Mouse (Mus musculus) urinary bladder, postnatal 25 days (tissue): ENCODE measurements around the gene Vhl.
"Not testable (repeated sequence)": the region's sequence is repeated elsewhere in the genome, so short reads cannot be mapped to it uniquely, and the experiment has no call there.

Experiments
- DNase-seq: peaks from one replicate; pipeline ENCODE4 v3.0.0; 2022; ENCODE audit warnings: low spot score

Gene Vhl

GRCm38 (mm10) chr6:113661353-113662241 lies 37.8 kb downstream of the Vhl start:
- no peak for DNase-seq

- DNase-seq, result no peak
Measured at GRCm38 (mm10) chr6:113662964-113663700, 39.4 kb downstream of the Vhl start.

- no peak for DNase-seq
Measured at GRCm38 (mm10) chr6:113664305-113664704, 40.5 kb downstream of the Vhl start.

- no peak for DNase-seq
Measured at GRCm38 (mm10) chr6:113667611-113668122, 43.9 kb downstream of the Vhl start.

GRCm38 (mm10) chr6:113668287-113669154 lies 44.8 kb downstream of the Vhl start:
- no peak for DNase-seq

- DNase-seq, result no peak
Measured at GRCm38 (mm10) chr6:113669821-113670220, 46.1 kb downstream of the Vhl start.

- DNase-seq, result not testable (repeated sequence)
Measured at GRCm38 (mm10) chr6:113672029-113672428, 48.3 kb downstream of the Vhl start.

- DNase-seq, result no peak
Measured at GRCm38 (mm10) chr6:113672989-113673388, 49.2 kb downstream of the Vhl start.

- DNase-seq, result no peak
Measured at GRCm38 (mm10) chr6:113675234-113675633, 51.5 kb downstream of the Vhl start.

- DNase-seq, result no peak
Measured at GRCm38 (mm10) chr6:113675991-113676390, 52.2 kb downstream of the Vhl start.

GRCm38 (mm10) chr6:113677070-113677734 lies 53.4 kb downstream of the Vhl start:
- no peak for DNase-seq

GRCm38 (mm10) chr6:113678246-113679012 lies 54.7 kb downstream of the Vhl start:
- DNase-seq, result no peak

GRCm38 (mm10) chr6:113679993-113680566 lies 56.3 kb downstream of the Vhl start:
- DNase-seq, result no peak
